Mouse (Mus musculus) heart, postnatal 14 days (tissue): ENCODE results near the gene Gm26897. TPM values are rescaled to one million over a fixed set of nuclear protein-coding genes. Genes with fewer than 3 reads are reported as not detected.

Experiments
- DNase-seq, 2 experiments: peaks; one replicate each; pipeline ENCODE4 v3.0.0; 2021 to 2022
- intact Hi-C: fragments of 180-260 bp; cut with DNase I; formaldehyde crosslinking; loops from one replicate; pipeline ENCODE4 v1.15.1; 2025
- long read RNA-seq, 2 experiments: library from polyadenylated mRNA; stranded (forward); transcript quantifications; one replicate each; pipeline ENCODE4 v2.0.0; 2021
- total RNA-seq, 2 experiments: library from RNA; stranded (reverse); gene quantifications; 2 replicates each; pipeline ENCODE4 v1.2.3; 2021

Gene Gm26897
- total RNA-seq = not detected
- long read RNA-seq, experiment 1 = 0 reads
- long read RNA-seq, experiment 2 = 0 reads

DNA sequence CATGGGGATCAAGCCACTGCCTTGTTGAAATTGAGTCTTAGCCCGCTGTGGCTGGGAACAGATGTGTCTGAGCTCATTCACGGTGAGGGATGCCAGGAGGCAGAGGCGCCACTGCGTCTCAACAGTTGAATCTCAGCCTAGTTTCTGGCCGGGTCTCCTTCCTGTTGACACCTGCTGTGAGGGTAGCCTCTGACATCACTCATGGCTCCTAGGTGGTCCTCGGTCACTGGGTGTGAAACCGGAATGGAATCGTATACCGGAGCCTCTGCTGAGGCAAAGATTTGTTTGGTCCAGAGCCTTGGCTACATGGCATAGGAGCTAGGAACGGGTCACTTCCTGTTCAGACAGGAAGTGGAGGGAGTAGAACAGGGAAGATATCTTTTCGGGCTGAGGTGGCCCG lies at the start of gene Gm26897:
TSS of gene Gm26897 (plus strand) at position 74 of the 400 bp plus-strand sequence.
- DNase-seq = peak in 1 of 2 experiments; percentile 43
- intact Hi-C loops = no loop called here

DNA sequence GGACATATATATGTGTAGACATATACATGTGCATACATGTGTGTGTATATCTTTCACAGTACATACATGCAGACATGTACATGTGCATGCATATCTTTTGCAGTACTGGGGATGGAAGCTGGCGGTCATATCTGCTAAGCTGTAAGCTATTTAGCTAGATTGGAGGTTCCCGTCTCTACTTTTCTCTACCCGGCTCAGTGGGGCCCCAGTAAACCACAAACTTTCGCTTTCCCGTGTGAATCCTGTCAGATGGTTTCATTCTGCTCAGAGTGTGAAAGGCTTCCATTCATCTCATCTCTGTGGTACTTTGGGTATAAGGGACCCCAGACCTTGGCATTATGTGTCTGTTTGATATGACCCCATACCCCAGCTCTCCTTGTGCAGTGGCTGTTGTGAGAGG lies 46.4 kb upstream of the Gm26897 start:
- intact Hi-C loops = no loop called here

DNA sequence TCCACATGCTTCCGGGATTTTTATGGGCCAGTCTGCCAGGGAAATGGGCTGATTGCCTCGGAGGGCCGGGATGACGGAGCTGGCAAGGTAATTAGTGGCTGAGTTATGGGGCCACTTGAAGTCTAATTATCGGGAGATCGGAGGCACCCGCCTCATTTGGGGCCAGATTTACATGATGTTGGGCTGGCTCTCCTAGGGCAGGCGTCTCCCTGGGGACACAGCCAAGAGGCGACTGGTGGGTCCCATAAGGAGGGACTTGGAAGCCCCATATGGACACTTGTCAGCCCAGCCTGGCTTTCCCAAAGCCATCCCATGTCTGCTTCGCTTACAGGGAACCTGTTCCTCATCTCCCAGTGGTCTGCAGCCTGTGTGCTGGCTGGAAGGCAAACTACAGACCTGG lies 45.1 kb upstream of the Gm26897 start:
- intact Hi-C loops = no loop called here
- DNase-seq = no peak

More for the DNA sequence above, 46.4 kb upstream of the Gm26897 start:
- no peak for DNase-seq

DNA sequence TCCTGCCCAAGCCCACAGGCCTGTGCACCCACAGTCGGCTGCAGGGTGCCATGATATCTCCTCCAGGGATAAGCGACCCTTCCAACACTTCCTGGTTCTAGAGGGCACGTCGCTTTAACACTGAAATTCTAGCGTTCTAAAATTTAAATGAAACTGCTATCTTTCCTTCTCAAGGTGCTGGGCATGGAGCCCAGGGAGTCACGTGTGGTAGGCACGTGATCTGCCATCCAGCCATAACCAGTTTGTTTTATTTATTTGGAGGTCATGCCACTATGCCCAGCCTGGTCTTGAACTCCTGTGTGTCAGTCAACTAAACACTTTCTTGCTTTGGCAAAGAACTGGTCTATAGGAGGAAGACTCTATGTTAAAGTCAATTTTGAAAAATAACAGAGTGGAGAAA lies 35.7 kb upstream of the Gm26897 start:
- intact Hi-C loops = no loop called here
- DNase-seq = no peak

DNA sequence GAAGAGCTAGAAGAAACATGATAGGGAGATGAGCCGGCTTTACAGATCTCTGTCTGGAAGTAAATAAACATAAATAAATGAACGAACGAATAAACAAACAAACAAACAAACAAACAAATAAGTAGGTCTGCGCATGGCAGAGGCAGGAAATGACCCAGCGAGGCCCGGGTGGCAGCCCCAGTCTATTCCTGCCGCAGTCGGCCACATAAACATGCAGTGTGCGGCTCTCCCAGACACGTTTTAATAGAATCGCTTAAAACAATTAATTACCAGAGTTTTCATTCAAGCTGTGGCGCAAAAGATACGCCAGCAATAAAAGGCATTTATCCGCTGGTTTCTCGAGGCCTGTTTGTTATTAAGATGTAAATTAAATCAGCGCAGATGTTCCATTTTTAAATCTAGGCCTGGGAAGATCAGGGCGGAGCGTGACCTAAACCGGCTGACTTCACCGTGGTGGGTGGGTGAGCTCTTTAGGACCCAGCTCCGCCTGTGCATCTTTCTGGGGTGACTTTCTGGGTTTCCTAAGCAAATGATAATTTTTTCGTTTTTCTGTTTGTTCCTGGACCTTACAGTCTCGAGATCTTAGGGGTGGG lies 33.9 kb upstream of the Gm26897 start:
- DNase-seq = no peak
- intact Hi-C loops = no loop called here

DNA sequence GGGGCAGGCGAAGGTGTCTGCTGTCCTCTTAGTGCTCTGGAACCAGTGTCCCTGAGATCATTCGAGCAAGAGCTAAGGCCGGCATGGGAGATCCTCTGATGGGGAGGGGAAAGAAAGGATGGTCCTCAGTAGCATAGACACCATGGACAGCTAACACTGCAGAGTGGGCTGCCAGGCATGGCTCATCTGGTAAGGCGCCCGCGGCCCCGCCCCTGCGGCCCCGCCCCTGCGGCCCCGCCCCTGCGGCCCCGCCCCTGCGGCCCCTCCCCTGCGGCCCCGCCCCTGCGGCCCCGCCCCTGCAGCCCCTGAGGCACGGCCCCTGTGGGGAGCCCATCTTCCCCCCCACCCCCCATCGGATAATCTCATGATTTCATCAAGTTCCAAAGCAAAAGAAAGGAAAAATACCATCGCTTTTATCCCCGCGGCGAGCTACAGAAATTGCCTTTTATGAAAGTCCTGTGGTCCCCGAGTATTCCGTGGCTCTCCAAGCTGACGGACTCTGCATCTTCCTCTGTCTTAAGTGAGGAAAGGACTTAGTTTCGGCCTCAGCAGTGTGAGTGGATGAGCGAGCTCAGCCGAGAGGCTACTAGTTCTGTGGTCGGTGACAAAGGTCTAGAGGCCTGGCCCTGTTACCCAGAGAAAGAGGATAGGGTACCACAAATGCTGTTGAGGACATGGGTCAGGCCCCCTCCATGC lies 31.9 kb upstream of the Gm26897 start:
- no peak for DNase-seq

DNA sequence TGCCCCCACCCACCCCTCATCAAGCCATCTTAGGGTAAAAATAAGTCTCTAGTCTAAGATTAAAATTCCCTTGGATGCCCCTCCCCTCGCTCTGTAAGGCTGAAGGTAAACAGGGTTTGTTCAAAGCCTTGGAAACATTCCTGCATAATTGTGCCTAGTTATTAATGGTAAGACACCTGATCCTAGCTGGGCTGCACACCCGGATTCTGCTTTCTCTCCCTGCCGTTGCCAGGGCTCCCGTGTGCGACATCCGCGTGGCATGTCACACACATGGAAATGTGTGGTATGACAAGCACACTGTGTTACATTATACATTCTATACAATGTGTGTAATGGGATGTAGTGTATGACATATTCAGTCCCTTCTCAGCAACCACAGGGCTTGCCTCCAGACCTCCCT lies 30.1 kb upstream of the Gm26897 start:
- DNase-seq = no peak
- intact Hi-C loops = no loop called here

More for the DNA sequence above, 31.9 kb upstream of the Gm26897 start:
- intact Hi-C loops = no loop called here

DNA sequence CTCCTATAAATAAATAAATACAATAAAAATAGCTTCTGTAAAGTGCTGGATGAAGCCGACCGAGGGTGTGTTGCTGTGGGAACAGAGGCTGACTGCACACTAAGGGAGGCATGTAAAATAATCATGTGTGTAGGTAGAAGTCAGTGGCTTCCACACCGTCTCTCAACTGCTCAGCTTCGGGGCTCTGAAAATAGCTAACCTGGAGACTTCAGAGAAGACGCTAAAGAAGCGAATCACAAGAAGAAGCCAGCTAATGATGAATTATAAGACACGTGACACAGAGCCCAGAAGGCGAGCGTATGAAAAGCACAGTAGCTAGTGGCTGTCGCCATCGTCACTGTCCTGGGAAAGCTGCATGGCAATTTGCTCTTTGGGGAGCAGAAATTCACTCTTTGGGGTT lies 29.4 kb upstream of the Gm26897 start:
- no peak for DNase-seq

DNA sequence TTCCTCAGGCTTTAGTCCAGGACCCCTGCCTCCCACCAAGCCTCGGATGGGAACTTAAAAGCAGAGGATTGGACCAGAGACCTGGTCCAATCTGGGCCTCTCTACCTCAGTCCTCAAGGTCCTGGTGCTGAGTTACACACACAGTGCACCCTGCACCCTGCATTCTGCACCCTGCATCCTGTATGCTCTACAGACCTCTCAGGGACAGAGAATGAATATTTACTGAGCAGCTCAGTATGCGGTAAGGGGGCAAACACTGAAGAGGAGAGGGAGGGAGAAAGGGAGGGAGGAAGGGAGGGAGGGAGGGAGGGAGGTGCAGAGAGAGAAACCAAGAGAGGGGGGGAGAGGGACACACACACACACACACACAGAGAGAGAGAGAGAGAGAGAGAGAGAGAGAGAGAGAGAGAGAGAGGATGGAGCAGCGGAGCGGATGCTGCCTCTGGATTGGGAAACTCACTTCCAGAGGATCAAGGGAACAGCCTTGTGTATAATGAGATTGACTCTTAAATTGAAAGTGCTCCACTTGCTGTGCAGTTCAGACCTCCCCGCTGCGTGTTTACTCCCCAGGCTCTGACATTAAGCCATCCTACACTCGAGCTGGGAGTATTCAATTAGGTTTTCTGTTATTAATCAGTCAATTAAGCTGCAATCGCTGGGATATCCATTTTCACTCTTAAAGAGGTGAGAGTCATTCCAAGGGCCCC lies 24.4 kb upstream of the Gm26897 start:
- intact Hi-C loops = no loop called here
- DNase-seq = no peak

More for the DNA sequence above, 29.4 kb upstream of the Gm26897 start:
- intact Hi-C loops = no loop called here

DNA sequence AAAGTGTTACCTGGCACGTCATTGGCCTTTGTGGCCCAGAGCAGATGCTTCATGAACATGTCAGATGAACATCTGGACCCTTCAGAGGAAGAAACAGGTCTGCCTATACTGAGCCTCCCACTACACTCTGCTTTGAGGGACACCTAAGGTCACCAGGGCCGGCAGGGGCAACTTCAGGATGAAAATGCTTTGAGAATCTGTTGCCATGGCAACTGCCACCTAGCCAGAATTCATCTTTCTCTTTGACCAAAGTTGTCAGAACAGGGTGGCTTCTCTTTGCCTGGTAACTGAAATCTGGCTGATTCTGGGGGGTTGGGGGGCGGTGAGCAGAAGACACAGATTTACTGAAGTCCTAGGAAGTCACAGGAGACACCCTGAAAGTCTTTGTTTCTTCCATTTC lies 14.7 kb upstream of the Gm26897 start:
- intact Hi-C loops = no loop called here
- no peak for DNase-seq

DNA sequence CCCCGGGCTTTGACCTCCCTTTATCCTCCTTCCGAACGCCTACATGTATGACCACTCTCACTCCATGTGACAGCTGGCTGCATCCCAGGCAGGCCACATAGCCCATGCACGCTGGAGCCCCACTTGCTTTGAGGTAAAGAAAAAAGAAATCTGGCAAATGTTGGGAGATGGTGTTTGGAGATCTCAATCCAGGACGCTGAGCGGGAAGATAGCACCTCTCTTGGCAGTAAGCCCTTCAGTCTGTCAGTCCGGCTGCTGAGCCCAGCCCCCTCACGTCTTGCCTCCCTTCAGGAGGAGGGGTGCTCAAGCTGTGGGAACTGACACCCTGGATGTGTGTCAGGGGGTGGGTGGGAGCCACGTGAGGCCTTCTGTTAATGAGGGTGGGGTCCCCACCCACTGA lies 13.0 kb upstream of the Gm26897 start:
- intact Hi-C loops = no loop called here

DNA sequence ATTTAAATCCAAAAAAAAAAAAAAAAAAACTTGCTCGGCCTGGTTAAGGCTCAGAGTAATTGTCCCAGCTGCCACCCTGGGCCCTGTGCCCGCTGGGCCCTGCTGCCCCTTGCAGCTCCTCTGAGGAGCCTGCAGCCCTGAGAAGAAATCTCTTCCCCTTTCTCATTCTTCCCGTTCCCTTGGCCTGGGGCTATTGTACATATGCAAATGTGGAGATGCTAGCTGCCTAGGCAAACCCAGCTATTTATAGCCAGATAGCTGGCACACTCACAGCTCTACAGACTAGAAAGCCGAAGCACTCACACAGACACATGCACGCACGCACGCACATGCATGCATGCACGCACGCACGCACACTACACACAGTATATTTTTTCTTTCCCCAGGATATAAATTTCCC lies 9.0 kb upstream of the Gm26897 start:
- DNase-seq = no peak
- intact Hi-C loops = no loop called here

More for the DNA sequence above, 13.0 kb upstream of the Gm26897 start:
- no peak for DNase-seq

DNA sequence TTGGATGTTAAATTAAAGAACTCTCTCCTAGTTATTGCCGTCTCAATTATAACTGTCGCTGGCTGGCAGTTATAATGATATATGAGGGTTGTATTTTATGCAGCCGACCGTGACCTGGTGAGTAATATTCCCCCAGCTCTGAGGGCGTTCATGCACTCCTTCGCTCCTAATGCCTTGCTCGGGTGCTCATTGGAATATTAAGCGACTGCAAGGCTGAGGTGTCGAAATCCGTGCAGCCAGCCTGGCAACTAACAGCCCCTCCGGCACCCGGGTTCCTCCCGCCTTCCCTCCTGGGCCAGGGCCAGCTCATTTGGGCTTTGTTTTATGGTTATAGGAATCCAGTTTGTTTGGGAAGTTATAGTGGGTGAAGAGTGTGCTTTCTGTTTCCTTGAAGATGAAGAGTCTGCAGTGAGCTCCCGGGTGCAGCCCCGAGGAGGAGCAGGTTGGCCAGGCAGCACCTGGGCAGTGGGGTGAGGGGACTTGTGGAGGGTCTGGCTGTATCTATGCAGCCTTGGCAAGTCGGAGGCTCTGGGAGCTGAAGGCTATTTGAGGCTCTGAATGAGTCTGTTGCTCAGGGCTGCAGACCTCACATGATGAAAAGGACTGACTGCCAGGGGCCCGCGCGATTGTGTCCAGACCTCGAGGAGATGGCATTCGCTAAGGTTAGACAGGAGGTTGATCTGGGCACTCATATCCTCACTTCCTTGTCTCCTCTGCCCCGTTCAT lies 8.4 kb upstream of the Gm26897 start:
- intact Hi-C loops = no loop called here

DNA sequence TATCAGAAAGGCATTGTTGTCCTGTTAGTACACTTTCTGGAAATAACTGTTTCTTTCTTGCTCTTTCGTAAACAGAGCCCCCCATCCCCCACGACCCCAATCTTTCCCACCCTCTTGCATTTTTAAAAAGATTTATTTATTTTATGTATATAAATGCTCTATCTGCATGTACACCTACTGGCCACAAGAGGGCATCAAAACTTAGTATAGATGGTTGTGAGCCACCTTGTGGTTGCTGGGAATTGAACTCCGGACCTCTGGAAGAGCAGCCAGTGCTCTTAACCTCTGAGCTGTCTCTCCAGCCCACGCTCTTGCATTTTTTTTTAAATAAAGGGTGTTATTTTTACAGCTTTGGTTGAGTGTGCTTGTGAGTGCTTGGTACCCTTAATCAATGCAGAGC lies 5.3 kb upstream of the Gm26897 start:
- DNase-seq = no peak
- intact Hi-C loops = no loop called here

More for the DNA sequence above, 8.4 kb upstream of the Gm26897 start:
- DNase-seq = peak in 1 of 2 experiments; percentile 35

DNA sequence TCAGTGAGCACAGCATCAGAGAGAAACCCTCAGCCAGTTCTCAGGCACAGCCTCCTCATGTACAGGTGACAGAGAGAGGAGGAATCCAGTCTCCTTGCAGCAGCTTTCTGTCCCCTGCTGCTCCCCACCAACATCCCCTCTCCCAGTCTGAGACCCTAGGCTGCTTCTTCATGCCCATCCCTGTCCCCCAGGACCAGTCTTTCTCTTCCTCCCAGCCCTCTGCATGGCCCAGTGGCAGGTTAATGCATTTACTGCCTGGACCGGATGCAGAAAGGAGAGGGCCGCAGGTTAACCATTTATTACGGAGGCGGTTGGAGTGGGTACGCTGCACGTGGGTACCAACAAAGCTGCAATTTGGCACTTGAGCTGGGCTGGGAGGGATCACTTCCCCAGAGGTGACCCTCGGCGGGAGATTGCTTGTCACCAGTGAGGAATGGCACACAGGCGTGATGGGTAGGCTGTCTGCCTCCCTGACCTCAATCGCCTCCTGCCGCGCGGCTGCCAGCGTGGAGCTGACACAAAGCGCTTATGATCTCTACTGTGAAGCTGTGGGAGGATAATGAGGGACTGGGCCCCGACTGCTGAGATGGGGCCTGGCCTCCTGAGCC lies 3.1 kb upstream of the Gm26897 start:
- peak in 1 of 2 experiments; percentile 46 for DNase-seq
- intact Hi-C loops = no loop called here

DNA sequence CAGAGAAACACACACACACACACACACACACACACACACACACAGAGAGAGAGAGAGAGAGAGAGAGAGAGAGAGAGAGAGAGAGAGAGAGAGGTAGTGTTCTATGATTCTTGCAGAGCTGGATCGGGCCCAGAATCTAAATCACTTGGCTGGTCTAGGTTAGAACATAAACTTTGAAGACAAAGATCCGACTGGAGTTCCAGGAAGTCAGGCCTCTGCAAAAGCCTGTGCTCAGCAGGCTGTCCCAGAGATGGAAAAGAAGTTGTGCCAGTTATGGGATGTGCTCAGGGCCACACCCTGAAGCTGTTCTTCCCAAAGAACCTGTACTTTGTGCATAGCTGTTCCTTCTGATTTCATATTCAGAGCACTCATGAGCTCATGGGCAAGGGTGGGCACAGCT lies 1.5 kb upstream of the Gm26897 start:
- DNase-seq = no peak
- intact Hi-C loops = no loop called here

DNA sequence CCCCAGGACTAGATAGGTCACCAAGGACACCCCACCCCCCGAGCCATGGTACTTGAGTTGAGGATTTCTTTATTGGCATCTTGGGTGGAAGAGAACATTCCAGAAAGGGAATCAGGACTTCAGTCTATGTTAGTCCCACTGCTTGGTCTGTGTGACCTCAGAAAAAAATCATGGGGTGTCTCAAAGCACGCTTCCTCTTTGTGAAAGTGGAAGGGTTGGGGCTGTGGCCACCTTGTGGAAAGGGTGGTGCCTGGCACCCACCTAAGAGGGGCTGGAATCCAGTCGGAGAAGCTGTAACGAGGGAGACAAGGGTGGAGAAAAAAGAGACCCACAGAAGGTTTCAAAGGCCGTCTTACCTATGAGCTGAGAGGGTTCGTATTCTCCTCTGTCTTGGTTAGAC lies 5.8 kb downstream of the Gm26897 start:
- intact Hi-C loops = no loop called here
- no peak for DNase-seq

DNA sequence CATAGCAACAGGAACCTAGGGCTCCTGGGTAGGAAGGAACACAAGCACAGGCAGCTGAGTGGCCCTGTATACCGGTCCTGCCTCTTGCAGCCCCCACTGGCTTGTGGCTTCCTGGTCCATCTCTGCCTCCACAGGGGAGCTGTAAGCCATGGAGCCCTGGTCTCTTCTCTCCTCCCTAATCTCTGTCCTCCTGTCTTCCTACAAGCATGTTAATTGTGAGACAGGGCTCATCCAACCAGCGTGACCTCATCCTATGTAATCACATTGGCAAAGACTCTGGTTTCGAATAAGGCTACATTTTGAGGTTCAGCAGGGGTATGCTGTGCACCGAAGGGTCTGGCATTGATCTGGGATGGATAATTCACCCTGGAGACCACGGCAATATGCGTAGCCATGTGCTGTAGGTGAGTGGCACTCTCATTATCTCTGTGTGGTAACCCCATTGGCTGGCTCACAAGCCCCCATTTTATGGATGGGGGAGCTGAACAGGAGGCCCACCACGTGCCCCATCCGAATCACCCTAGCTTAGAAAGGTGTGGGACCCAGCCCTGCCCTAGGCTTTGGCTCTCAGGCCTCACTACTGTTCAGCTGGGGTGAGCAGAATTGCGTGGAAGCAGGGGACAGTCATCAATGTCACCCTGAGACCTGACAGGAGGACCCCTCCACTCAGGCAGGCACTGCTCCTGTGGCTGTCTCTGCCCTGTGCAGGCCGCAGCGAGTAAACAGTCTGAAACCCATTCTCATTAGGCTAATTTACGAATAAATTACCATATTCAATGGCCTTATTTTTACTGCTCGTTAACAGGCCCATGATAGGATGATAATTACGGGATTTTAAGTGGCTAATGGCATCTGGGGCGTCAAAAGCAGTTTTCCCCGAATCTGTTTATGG lies 6.9 kb downstream of the Gm26897 start:
- no peak for DNase-seq
- intact Hi-C loops = no loop called here

DNA sequence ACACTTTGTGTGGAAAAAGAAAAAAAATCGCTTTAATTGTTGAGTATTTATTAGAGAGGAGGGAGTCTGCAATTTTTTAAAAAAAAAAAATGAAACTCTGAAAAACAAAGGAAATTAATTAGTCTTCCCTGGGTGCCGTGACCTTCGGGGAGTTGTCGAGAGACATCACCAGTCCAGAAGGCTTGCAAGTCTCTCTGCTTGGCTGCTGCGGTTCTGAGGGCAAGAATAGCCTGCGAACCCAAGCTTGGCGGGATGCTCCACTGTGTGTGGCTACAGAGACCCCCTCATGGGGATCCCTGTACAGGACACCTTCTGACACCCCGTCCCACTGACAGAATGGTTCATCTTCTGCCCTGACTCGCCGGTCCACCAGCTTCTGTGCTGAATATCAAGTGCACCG lies 7.6 kb downstream of the Gm26897 start:
- intact Hi-C loops = no loop called here
- no peak for DNase-seq
